Mouse (Mus musculus) ES-E14 (cell line): ENCODE measurements around the gene 4930432K21Rik.

Experiments
- MAFK ChIP-seq: IDR thresholded peaks from 2 replicates; pipeline ENCODE4 v1.6.1; 2014; ENCODE audit warnings: mild to moderate bottlenecking, low read depth, low read length, inconsistent platforms; ENCODE audit not compliant: insufficient read depth
- ZNF384 ChIP-seq: IDR thresholded peaks from 2 replicates; pipeline ENCODE4 v1.6.1; 2012; ENCODE audit warnings: low read depth, low read length, inconsistent platforms

DNA sequence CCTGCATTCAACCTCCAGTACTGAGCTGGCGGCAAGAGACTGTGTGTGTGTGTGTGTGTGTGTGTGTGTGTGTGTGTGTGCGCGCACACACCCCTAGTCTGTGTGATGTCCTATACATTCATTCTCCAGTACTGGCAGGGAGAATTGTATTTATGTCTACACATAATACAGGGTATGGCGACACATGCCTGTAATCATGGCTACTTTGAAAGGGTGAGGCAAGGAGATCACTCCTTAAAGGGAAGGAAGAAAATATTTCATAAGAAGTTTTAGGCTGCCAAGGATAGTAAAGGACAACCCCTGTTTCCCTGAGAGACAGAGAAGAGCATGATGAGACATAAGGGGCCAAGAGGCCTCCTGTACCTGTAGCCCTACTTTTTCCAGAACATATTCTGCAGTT is 9.8 kb downstream of the 4930432K21Rik start:
- no peak for TF ChIP-seq MAFK
- no peak for TF ChIP-seq ZNF384
